Comparison of ENCODE assay signal across 8 mouse cellular contexts in genomic region chr15:99317267-99317651, GRCm38 (mm10). TPM values are rescaled to one million over a fixed set of nuclear protein-coding genes. Genes with fewer than 3 reads are reported as not detected.
DNase-seq lines count a peak whose midpoint lies in the region; TF ChIP-seq lines count a peak whose summit lies in the region.

No protein-coding gene starts in this region.

- peak; percentile 55 to 71 for DNase-seq in adrenal gland, adult (ENCODE audit: inconsistent age in 2 of 2, low spot score in 1 of 2)
- no peak for DNase-seq in adrenal gland, postnatal 25 days
- DNase-seq in heart, adult 8-10 months (ENCODE audit: low spot score): peak; percentile 74
- peak; percentile 87 for DNase-seq in kidney, adult 2 months
- peak; percentile 71 for DNase-seq in lung, postnatal 14 days
- no peak for DNase-seq in left cerebral cortex, adult 8-10 months (ENCODE audit: low spot score in 2 of 2)
- DNase-seq in spleen, postnatal 36 days (ENCODE audit: low spot score in 2 of 2): no peak
- DNase-seq in adipocyte (ENCODE audit: low spot score): no peak

- H3K4me1 ChIP-seq in kidney, adult 2 months (ENCODE audit: control insufficient read depth, insufficient read depth, low read length): no peaks in the 10 kb centered on the region

- 53% methylated on average over 2 of the region's 2 CpGs for WGBS in kidney, adult 2 months

- H3K36me3 ChIP-seq in kidney, adult 2 months (ENCODE audit: control insufficient read depth, insufficient read depth, low read length): no peaks in the 10 kb centered on the region

- TF ChIP-seq POLR2A in kidney, adult 2 months (IDR thresholded peaks at IDR 0.05; ENCODE audit: low read depth, low read length): no peak

- peak overlapping the region; percentile 62 for H3K27ac ChIP-seq in kidney, adult 2 months (ENCODE audit: insufficient read depth, low read depth, low read length)

- H3K27me3 ChIP-seq in kidney, adult 2 months (replicated peaks; ENCODE audit: control insufficient read depth, insufficient read depth, low read length): no peaks in the 10 kb centered on the region

- no peak overlapping the region for H3K4me3 ChIP-seq in kidney, adult 2 months (ENCODE audit: insufficient read depth, low read depth, low read length)

- peak; percentile 36; the same call in 1 of the 2 replicates for TF ChIP-seq CTCF in kidney, adult 2 months (conservative IDR thresholded peaks at IDR 0.05; ENCODE audit: insufficient read depth, insufficient read length, low read depth, low read length)

RNA-seq across cellular contexts. Expression of gene Fam186b, which starts 21.6 kb away (rescaled TPM):
- total RNA-seq in adrenal gland, postnatal 25 days (2021): 2.4 and 4.8 TPM in 2 replicates
- total RNA-seq in heart, adult 8-10 months (2022): under 1 TPM in 1 of 4 experiments, not detected in 3; 0.56 TPM
- polyA plus RNA-seq in kidney, adult 2 months (2012; rRNA removed): 0.13 and 0.24 TPM in 2 replicates
- 1 to 10 TPM in 3 of 4 experiments, under 1 TPM in 1; 0.58 to 2.1 (median 1.1) TPM for total RNA-seq in left cerebral cortex, adult 8-10 months (2022)

RNA-seq across cellular contexts. Expression of gene Prpf40b, which starts 22.4 kb away (rescaled TPM):
- 55.2 and 59.6 TPM in 2 replicates for total RNA-seq in adrenal gland, postnatal 25 days (2021)
- total RNA-seq in heart, adult 8-10 months (2022): 10 to 100 TPM; 16.4 to 22.6 (median 20.3) TPM
- 48.0 and 59.4 TPM in 2 replicates for polyA plus RNA-seq in kidney, adult 2 months (2012; rRNA removed)
- total RNA-seq in left cerebral cortex, adult 8-10 months (2022): 10 to 100 TPM; 87.9 to 95.7 (median 93.4) TPM

RNA-seq across cellular contexts. Expression of gene Fmnl3, which starts 53.0 kb away (rescaled TPM):
- 16.4 and 24.1 TPM in 2 replicates for total RNA-seq in adrenal gland, postnatal 25 days (2021)
- 10 to 100 TPM; 13.2 to 17.9 (median 15.8) TPM for total RNA-seq in heart, adult 8-10 months (2022)
- 26.8 and 26.9 TPM in 2 replicates for polyA plus RNA-seq in kidney, adult 2 months (2012; rRNA removed)
- 10 to 100 TPM; 10.7 to 14.2 (median 12.7) TPM for total RNA-seq in left cerebral cortex, adult 8-10 months (2022)

Comparison
In these comparisons a context has a peak if more than half of its experiments do, and no peak if none do; other contexts are left out.
1. DNase-seq: peak in adrenal gland, adult (2 of 2), heart, adult 8-10 months (single experiment), kidney, adult 2 months (single experiment) and lung, postnatal 14 days (single experiment); none in adrenal gland, postnatal 25 days (single experiment), left cerebral cortex, adult 8-10 months (0 of 2), spleen, postnatal 36 days (0 of 2) and adipocyte (single experiment).